In the genomic region with DNA sequence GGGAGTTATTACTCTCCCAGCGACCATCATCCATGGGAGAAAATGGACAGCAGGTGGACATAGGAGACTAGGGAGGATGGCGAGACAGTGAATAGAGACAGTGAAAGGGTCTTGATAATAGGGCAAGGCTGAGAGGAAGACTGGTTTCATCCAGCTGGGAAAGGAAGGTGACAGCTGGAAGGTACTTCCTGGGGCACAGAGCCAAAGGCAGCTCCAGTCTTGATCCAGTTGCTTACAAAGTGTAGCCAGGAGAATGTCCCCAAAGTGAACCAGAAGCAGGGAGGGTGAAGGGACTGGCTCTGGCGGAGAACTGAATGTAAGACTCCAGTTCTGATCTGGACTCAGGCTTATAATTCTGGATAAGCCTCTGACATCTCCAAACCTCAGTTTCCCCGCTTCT, we compare ENCODE assay signal across 25 mouse cellular contexts. TPM values are rescaled to one million over a fixed set of nuclear protein-coding genes. Genes with fewer than 3 reads are reported as not detected.
"Had no signal": no experiment of that assay in that cellular context is flagged by ENCODE, and none has a peak within 500 bp of the region (broad histone marks: within the 10 kb centered on the region; RNA-seq: fewer than 3 reads in every experiment).

No protein-coding gene starts in this region.

- DNase-seq: lung, adult 18-20 months; lung, embryonic 14.5 days; lung, postnatal 10 days; lung, postnatal 4 days; midbrain, embryonic 14.5 days; retina, postnatal 1 day; right cerebral cortex, adult 18-20 months; right cerebral cortex, postnatal 25 days; right cerebral cortex, postnatal 4 days; thymus, adult 18-20 months; thymus, postnatal 14 days; thymus, postnatal 36 days had no signal

- ATAC-seq: midbrain, embryonic 16.5 days had no signal

RNA-seq across cellular contexts. Expression of a gene that starts 2.7 kb away (rescaled TPM):
- total RNA-seq: megakaryocyte, adult 5-6 weeks; megakaryocyte-erythroid progenitor cell, adult 5-6 weeks had no signal
- polyA plus RNA-seq: lung, embryonic 14.5 days; myocyte; spleen, adult 2 months; stomach, embryonic 15.5 days; thymus, postnatal 0 days had no signal

RNA-seq across cellular contexts. Expression of a gene that starts 41.9 kb away (rescaled TPM):
- total RNA-seq: megakaryocyte, adult 5-6 weeks; megakaryocyte-erythroid progenitor cell, adult 5-6 weeks had no signal
- polyA plus RNA-seq: lung, embryonic 14.5 days; lung, embryonic 16.5 days; midbrain, embryonic 10.5 days; midbrain, embryonic 12.5 days; midbrain, embryonic 14.5 days; midbrain, embryonic 16.5 days; myocyte; neural tube, embryonic 11.5 days; neural tube, embryonic 13.5 days; neural tube, embryonic 15.5 days; spleen, adult 2 months; stomach, embryonic 15.5 days; thymus, postnatal 0 days had no signal

RNA-seq across cellular contexts. Expression of a gene that starts 52.9 kb away (rescaled TPM):
- total RNA-seq: megakaryocyte-erythroid progenitor cell, adult 5-6 weeks had no signal
